Mouse (Mus musculus) small intestine, adult 2 months (tissue): Measurements from ENCODE around the gene Tctex1d4.

Source experiments
- CTCF ChIP-seq: fragments of 200-500 bp; IDR thresholded peaks from 2 replicates; pipeline ENCODE4 v1.5.1; 2012; ENCODE audit warnings: low read depth, mild to moderate bottlenecking, control low read depth, inconsistent platforms, low read length, moderate library complexity, mixed read lengths; ENCODE audit not compliant: insufficient replicate concordance, insufficient read length; ENCODE audit errors: extremely low read depth
- POLR2A ChIP-seq: fragments of 200-500 bp; IDR thresholded peaks from 2 replicates; pipeline ENCODE4 v1.6.1; 2012; ENCODE audit warnings: low read depth, mild to moderate bottlenecking, control low read depth, inconsistent platforms, low read length, moderate library complexity

GRCm38 (mm10) chr4:117139217-117139612 lies 12.6 kb downstream of the Tctex1d4 start:
- TF ChIP-seq POLR2A (no peak), CTCF (peak; percentile 65; the same call in 1 of the 2 replicates)
